Mouse (Mus musculus): ENCODE measurements around the gene Kirrel3.

Kirrel3 gene

DNA sequence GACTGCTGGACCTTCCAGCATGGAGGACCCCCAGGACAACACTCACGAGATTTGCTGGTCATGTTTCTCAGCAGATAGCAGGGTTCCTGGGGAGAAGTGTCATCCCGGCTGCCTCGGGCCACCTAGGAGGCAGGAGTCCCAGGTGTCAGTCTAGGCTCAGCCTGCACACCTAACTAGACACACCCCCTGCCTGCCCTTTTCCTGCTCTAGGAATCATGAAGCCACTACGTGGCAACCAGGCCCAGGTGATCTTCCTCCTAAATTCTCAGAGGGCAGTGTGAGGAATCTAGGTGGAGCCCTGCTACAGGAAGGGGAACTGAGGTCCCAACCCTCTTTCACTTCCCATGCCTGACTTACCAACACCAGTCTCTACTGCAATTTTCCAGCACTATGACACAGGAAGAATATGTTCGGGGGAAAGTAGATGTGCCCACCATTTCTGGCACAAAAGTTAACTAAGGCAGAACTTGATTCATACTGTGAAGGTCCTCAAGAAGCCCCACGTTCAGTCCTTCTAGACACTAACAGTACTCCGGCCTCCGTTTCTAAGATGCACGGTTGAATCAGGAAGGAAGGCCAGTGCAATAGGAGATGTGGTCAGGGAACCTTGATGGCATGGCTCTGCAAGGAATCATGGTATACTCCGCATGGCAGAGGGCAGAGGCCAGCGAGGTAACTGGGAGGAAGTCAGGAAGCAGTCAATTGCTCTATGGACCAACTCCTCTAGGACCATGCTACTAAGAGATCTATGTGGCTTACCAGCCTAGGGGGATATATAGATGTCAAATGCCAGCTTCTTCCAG, 570.0 kb downstream of the Kirrel3 start:
- no peak for DNase-seq (ENCODE audit: inconsistent ontology term)

DNA sequence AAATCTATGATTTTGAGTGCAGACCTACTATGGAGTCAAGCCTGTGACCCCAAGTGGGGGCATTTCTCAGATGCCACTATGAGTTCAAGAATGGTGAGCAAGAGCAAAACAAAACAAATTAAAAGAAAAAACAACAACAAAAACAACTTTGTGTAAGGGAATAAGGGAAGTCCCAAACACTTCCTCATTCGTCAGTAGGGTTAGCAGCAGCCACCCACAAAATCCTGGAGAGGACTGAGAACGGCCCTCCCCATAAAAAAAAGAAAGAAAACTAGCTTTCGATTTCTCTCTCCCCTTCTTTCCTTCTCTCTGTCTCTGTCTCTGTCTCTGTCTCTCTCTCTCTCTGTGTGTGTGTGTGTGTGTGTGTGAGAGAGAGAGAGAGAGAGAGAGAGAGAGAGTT, 570.9 kb downstream of the Kirrel3 start:
- no peak for DNase-seq (ENCODE audit: inconsistent ontology term)

DNA sequence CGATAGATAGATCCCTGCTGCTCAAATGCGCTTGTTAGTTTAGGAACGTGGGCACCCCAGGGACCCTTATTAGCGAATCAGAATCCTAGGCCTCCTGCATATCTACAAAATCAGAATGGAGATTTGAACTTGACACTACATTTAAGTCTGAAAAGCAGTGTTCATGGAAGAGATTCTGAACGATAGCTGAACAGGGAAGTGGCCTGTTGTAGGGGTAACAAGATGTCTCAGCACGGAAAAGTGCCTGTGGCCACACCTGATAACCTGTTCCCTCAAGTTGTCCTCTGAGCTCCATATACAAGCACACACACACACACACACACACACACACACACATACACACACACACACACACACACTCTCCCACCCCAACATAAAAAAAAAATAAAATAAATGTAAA, 571.9 kb downstream of the Kirrel3 start:
- DNase-seq (ENCODE audit: inconsistent ontology term): no peak

DNA sequence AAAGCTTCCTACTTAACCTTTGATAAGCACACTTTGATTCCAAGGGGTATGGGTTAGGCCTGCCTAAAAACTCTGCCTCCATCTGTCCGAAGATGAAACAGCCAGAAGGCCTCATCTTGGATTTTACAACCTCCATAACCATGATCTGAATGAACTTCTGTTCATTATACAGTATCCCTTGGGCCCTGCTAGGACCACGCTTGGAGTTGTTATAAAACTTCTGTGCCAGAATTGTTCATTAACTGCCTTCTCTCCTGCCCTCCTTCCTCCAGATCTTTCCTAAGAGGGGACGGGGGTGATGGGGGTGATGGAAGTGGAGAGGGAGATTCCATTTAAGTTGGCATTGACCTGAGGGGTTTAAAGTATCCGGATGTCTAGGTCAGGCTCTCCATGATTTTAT, 572.5 kb downstream of the Kirrel3 start:
- DNase-seq (ENCODE audit: inconsistent ontology term): no peak

DNA sequence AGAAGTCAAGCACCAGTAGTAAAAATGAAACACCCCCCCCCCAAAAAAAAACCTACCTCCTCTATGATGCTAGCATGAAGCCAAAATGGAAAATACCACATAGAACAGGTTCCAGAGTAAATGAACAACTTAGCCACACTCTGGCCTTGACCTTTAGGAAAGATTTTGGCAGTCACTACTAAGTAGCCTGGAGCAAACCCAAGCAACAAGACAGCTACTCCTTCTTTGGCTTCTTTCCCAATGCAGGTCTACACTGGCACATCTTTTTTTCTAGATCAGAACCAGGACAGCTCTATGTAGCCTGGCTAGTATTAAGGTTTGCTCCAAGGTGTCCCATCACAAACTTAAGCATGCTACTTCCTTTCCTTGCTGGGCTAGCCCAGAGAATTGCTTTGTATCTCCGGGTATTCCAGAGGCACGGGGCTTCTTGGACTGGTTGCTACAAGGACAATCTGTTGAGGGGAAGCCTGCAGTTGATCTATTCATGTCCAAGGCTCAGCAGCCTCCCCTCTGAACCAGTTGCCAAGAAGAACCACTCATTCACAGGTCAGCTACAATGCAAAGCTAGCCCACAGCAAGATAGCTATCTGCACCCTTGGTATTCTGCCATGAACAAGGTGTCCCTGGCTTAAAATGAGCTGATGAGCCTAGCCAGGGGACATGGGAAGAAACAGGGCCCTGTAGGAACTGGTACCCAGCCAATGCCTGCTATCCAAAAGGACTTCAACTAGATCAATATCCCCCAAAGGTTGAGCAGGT, 573.1 kb downstream of the Kirrel3 start:
- no peak for DNase-seq (ENCODE audit: inconsistent ontology term)

DNA sequence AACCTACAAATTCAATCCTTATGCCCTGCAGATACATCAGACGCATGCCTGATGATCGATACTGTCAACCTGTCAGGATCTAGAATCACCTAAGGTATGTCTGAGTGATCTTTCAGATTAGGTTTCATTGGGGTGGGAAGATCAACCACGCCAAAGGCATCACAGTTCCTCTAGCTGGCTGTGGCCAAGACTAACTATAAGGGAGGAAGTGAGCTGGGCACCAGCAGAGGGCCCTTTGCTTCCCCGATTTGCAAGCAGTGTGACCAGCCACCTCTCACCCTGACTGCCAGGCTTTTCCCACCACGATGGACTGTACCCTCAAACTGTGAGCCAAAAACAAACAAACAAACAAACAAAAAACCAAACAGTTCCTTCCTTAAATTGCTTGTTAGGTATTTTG, 574.2 kb downstream of the Kirrel3 start:
- DNase-seq (ENCODE audit: inconsistent ontology term): no peak

DNA sequence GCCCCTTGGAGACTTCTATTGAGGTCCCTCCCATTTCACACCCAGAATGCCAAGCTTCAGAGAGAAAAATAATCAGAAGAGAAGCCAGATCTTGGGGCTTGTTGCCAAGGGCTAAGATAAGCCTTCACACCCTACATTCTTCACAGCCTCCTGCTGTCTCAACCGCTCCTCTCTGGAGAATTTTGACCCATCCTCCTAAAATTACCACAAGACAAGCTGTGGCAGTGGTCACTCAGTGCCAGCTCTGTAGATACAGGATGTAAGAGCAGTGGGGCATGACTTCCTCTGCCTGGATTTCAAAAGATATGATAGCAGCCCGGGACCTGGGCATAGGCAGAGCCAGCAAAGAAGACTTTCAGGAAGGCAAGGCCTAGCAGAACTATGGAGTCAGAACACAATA, 575.8 kb downstream of the Kirrel3 start:
- DNase-seq (ENCODE audit: inconsistent ontology term): no peak

Measured in Muller cell, postnatal 12 days (primary cell).